ENCODE assay signal across 9 mouse cellular contexts in the genomic region with DNA sequence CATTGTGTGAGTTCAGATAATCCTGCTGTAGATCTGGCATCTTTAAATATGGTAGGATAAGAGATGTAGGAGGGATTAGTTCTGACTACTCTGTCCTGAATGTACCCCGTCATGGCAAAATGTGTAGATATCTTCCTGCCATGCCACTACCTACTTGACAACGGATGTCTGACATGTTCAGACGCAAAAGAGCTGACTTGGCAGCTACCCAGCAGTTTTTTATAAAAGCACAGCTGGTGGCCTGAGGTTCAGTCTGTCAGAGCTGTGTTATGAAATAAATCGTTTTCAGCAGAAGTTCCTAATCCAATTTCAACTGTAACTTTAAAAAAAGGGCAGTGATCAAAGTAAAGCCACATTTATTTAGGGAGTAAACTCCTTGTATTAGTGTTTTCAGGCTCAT.
A peak's percentile ranks its signal among the peaks of the same experiment; 100 is the strongest.
DNase-seq lines count a peak whose midpoint lies in the region; ATAC-seq lines count a peak whose summit lies in the region.
"Had no signal": no experiment of that assay in that cellular context is flagged by ENCODE, and none has a peak within 500 bp of the region (broad histone marks: within the 10 kb centered on the region; RNA-seq: fewer than 3 reads in every experiment).

No protein-coding gene starts in this region.

- no peaks in the 10 kb centered on the region for H3K36me3 ChIP-seq in splenic B cell, adult 2 months (ENCODE audit: control insufficient read depth, insufficient read depth, low read length, poor library complexity, severe bottlenecking)

- no peaks in the 10 kb centered on the region for H3K27me3 ChIP-seq in splenic B cell, adult 2 months (ENCODE audit: control insufficient read depth, insufficient read depth, low read length, poor library complexity, severe bottlenecking)
- H3K27me3 ChIP-seq: megakaryocyte, embryonic 14.5 days had no signal

- peak; percentile 89 for ATAC-seq in granulocyte monocyte progenitor cell, adult 5-6 weeks (replicated peaks; ENCODE audit: poor library complexity, severe bottlenecking)

- peak; percentile 32 for DNase-seq in cerebellum, adult 11-12 months
- DNase-seq in cerebellum, adult 11 months, result no peak
- DNase-seq in right cerebral cortex, adult 18-20 months, result peak; percentile 21
- DNase-seq in right cerebral cortex, adult 2 months (ENCODE audit: low spot score in 2 of 2), result no peak
- DNase-seq in kidney, postnatal 25 days, result peak; percentile 72
- DNase-seq in splenic B cell, adult 2 months (ENCODE audit: low read depth, low spot score), result peak; percentile 63
- no peak for DNase-seq in ovary, postnatal 36 days (ENCODE audit: low spot score)

Comparison
In these comparisons a context has a peak if more than half of its experiments do, and no peak if none do; other contexts are left out.
1. DNase-seq: peak in cerebellum, adult 11-12 months (single experiment), right cerebral cortex, adult 18-20 months (single experiment), kidney, postnatal 25 days (2 of 2) and splenic B cell, adult 2 months (single experiment); none in cerebellum, adult 11 months (single experiment), right cerebral cortex, adult 2 months (0 of 2) and ovary, postnatal 36 days (single experiment).